Mouse (Mus musculus): Measurements from ENCODE around the gene Gtpbp2. TPM values are rescaled to one million over a fixed set of nuclear protein-coding genes. Genes with fewer than 3 reads are reported as not detected.

Gtpbp2 gene
- polyA plus RNA-seq (2017; shearing (Covaris generic)): 75.1 TPM

DNA sequence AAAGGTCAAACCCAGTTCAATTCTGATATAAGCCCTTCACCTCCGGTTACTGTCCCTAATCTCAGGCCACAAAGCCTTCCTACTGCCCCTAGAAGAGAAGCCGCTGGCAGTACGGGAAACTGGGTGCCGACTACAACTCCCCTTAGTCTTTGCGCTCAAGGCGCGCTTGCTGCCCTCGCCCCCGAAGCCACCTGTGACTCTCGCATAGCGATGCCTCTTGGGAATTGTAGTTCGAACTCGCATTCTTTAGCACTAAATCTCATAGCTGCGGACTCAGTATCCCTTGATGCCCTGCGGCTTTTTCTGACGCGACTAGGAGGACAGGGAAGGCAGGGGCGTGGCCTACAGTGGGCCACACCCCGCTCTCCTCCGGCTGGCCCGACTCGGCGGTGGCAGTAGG lies at the start of gene Gtpbp2:
Gene Gtpbp2 (plus strand): TSS at position 347 of the 400 bp plus-strand sequence.

DNA sequence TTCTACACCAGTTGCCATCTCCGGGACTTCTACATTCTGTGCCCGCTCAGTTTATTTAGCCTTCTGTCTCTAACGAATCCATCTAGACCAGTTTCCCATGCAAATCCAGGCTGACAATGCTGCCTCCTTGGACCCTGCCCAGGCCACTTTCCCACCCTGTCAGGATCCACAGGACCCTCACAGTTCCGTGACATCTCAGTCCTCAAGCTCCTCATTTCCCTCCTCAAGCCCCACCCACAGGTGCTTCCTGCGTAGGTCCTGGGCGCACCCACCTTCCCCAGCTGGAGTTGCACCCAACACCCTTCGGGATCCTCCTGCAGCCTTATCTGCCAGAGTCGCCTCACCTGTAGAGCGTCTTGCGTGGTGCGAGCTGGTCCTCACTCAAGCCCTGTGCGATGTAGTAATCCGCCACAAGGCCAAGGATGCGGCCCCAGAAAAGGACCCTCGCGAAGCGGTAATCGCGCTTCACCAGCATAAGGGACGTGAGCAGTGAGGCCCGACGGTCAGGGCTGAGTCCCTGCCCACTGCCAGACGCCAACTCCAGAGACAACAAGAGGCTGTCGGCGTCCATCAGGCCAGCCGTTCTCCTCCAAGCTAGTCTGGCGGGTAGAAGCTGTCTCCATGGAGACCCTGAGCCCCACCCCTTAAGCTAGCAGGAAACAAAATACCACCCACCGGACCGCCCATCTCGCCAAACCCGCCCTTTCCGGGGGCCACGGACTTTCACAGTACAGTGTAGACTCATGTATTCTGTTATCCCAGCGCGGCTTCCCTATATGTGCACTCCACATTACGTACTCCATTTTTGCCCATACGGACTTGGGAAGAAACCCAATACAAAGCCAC lies 17.0 kb upstream of the Gtpbp2 start, which contains the start of gene Rsph9:
Gene Rsph9 (minus strand): TSS at position 639 of the 846 bp plus-strand sequence.

GRCm38 (mm10) chr17:46152847-46153782 lies 7.7 kb upstream of the Gtpbp2 start, which contains the start of gene Mad2l1bp:
TSS of gene Mad2l1bp (minus strand) at chr17:46153553.

GRCm38 (mm10) chr17:46202421-46203071 lies 41.7 kb downstream of the Gtpbp2 start, which contains the start of the genes Polh and Xpo5:
TSS of gene Polh (minus strand) at chr17:46202645.
TSS of gene Xpo5 (plus strand) at chr17:46202782.

Other genes starting within 250 kb of the Gtpbp2 start
- gene Vegfa, start 128.7 kb upstream of the Gtpbp2 start, polyA plus RNA-seq (2017; shearing (Covaris generic)): not detected
- gene Mrps18a, start 50.0 kb upstream of the Gtpbp2 start, polyA plus RNA-seq (2017; shearing (Covaris generic)): 121 TPM
- gene Rsph9, start 16.8 kb upstream of the Gtpbp2 start, polyA plus RNA-seq (2017; shearing (Covaris generic)): 2.7 TPM
- 62.5 TPM for gene Mad2l1bp, start 7.5 kb upstream of the Gtpbp2 start, polyA plus RNA-seq (2017; shearing (Covaris generic))
- gene Polh, start 41.6 kb downstream of the Gtpbp2 start, polyA plus RNA-seq (2017; shearing (Covaris generic)): 9.3 TPM
- gene Xpo5, start 41.8 kb downstream of the Gtpbp2 start, polyA plus RNA-seq (2017; shearing (Covaris generic)): 53.0 TPM
- gene Polr1c, start 87.0 kb downstream of the Gtpbp2 start, polyA plus RNA-seq (2017; shearing (Covaris generic)): 82.5 TPM
- 145 TPM for gene Yipf3, start 87.0 kb downstream of the Gtpbp2 start, polyA plus RNA-seq (2017; shearing (Covaris generic))
- not detected for gene Lrrc73, start 92.5 kb downstream of the Gtpbp2 start, polyA plus RNA-seq (2017; shearing (Covaris generic))
- 27.3 TPM for gene Tjap1, start 122.0 kb downstream of the Gtpbp2 start, polyA plus RNA-seq (2017; shearing (Covaris generic))
- not detected for gene Dlk2, start 136.4 kb downstream of the Gtpbp2 start, polyA plus RNA-seq (2017; shearing (Covaris generic))
- gene Abcc10, start 167.3 kb downstream of the Gtpbp2 start, polyA plus RNA-seq (2017; shearing (Covaris generic)): 8.1 TPM
- gene Zfp318, start 222.7 kb downstream of the Gtpbp2 start, polyA plus RNA-seq (2017; shearing (Covaris generic)): 1.6 TPM